Mouse (Mus musculus): ENCODE measurements around the gene 3110040N11Rik.

The 3110040N11Rik gene

GRCm38 (mm10) chr7:81738720-81739385, 50.4 kb downstream of the 3110040N11Rik start:
- no peak for DNase-seq (ENCODE audit: low read depth, low spot score)

- DNase-seq (ENCODE audit: low read depth, low spot score) = no peak
Measured at GRCm38 (mm10) chr7:81735300-81736048, 53.8 kb downstream of the 3110040N11Rik start.

GRCm38 (mm10) chr7:81732183-81733089, 56.8 kb downstream of the 3110040N11Rik start:
- no peak for DNase-seq (ENCODE audit: low read depth, low spot score)

Data from brain, adult 2 months (tissue).